Comparison of ENCODE assay signal across 24 mouse cellular contexts in the genomic region with DNA sequence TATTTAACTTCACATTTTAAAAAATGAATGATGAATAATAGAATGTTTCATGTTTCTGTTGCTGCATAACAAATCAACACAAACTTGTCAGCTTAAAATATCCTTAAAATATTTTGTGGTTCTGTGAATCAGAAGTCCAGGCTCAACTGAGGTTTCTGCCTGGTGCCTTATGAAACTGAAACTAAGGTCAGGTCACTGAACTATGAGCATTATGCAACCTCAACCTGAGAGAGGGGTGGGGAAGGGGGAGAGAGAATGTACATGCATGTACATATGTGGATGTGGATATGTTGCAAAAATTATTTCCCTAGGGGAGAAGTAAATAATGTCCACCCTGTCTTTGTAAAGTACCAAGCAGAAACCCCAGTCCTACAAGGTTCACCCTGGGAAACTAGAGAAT. TPM values are rescaled to one million over a fixed set of nuclear protein-coding genes. Genes with fewer than 3 reads are reported as not detected.
"Had no signal": no experiment of that assay in that cellular context is flagged by ENCODE, and none has a peak within 500 bp of the region (broad histone marks: within the 10 kb centered on the region; RNA-seq: fewer than 3 reads in every experiment).

No protein-coding gene starts in this region.

- H3K27me3 ChIP-seq: heart, embryonic 12.5 days; hindbrain, embryonic 13.5 days; hindbrain, embryonic 15.5 days; kidney, embryonic 15.5 days; limb, embryonic 12.5 days; liver, embryonic 13.5 days had no signal

- ATAC-seq: hindbrain, postnatal 0 days; intestine, embryonic 16.5 days had no signal

- H3K27ac ChIP-seq: gastrocnemius, adult 2 months; heart, embryonic 10.5 days; hindbrain, embryonic 13.5 days; hindbrain, embryonic 15.5 days; hindbrain, postnatal 0 days; kidney, embryonic 15.5 days; kidney, postnatal 0 days; left cerebral cortex, adult 2 months; limb, embryonic 10.5 days; limb, embryonic 12.5 days; liver, embryonic 13.5 days had no signal

- H3K4me1 ChIP-seq: heart, embryonic 10.5 days; heart, embryonic 12.5 days; hindbrain, embryonic 13.5 days; hindbrain, embryonic 15.5 days; kidney, embryonic 15.5 days; limb, embryonic 10.5 days; limb, embryonic 12.5 days; liver, embryonic 13.5 days had no signal

- H3K4me3 ChIP-seq: gastrocnemius, adult 2 months; heart, embryonic 10.5 days; heart, embryonic 12.5 days; hindbrain, embryonic 13.5 days; hindbrain, embryonic 15.5 days; kidney, embryonic 15.5 days; left cerebral cortex, adult 2 months; limb, embryonic 10.5 days; limb, embryonic 12.5 days; liver, embryonic 13.5 days had no signal

- H3K36me3 ChIP-seq: heart, embryonic 10.5 days; heart, embryonic 12.5 days; hindbrain, embryonic 13.5 days; hindbrain, embryonic 15.5 days; kidney, embryonic 15.5 days; limb, embryonic 10.5 days; limb, embryonic 12.5 days; liver, embryonic 13.5 days had no signal

- H3K9me3 ChIP-seq: heart, embryonic 10.5 days; hindbrain, embryonic 13.5 days; kidney, embryonic 15.5 days; limb, embryonic 10.5 days; liver, embryonic 13.5 days had no signal

- H3K9ac ChIP-seq: heart, embryonic 12.5 days; hindbrain, embryonic 13.5 days; hindbrain, embryonic 15.5 days; kidney, embryonic 15.5 days; limb, embryonic 12.5 days; liver, embryonic 13.5 days had no signal

- H3K4me2 ChIP-seq: heart, embryonic 12.5 days; hindbrain, embryonic 13.5 days; hindbrain, embryonic 15.5 days; kidney, embryonic 15.5 days; limb, embryonic 12.5 days; liver, embryonic 13.5 days had no signal

- DNase-seq: gastrocnemius, adult 2 months; gastrocnemius, postnatal 10 days; gastrocnemius, postnatal 25 days; heart, postnatal 10 days; kidney, adult 11 months; kidney, adult 2 months; kidney, adult 9 months; kidney, postnatal 14 days; kidney, postnatal 36 days; layer of hippocampus, adult 9-11 months; liver; liver, embryonic 13.5 days had no signal

RNA-seq across cellular contexts. Expression of gene Rasgrf1, which starts 18.8 kb away (rescaled TPM):
- total RNA-seq: gastrocnemius, adult 2 months; gastrocnemius, postnatal 25 days; heart, postnatal 10 days; hematopoietic stem cell, adult 5-6 weeks had no signal
- polyA plus RNA-seq: liver, embryonic 13.5 days had no signal
